Mouse (Mus musculus) testis, adult 2 months (tissue): ENCODE results near the gene D330045A20Rik.

ENCODE experiments used
- CTCF ChIP-seq: fragments of 200-500 bp; IDR thresholded peaks from 2 replicates; pipeline ENCODE4 v1.5.1; 2012; ENCODE audit warnings: low read depth, mild to moderate bottlenecking, inconsistent platforms, low read length, moderate library complexity; ENCODE audit not compliant: control insufficient read depth, insufficient read depth, insufficient replicate concordance
- POLR2A ChIP-seq: fragments of 200-500 bp; IDR thresholded peaks from 2 replicates; pipeline ENCODE4 v1.6.1; 2012; ENCODE audit warnings: low read depth, mild to moderate bottlenecking, inconsistent platforms, low read length, moderate library complexity; ENCODE audit not compliant: control insufficient read depth

- TF ChIP-seq CTCF = no peak
- no peak for TF ChIP-seq POLR2A
Measured at GRCm38 (mm10) chrX:139525724-139526123, 45.6 kb downstream of the D330045A20Rik start.
